Mouse (Mus musculus) megakaryocyte progenitor cell, adult 5-6 weeks (primary cell): ENCODE data around the gene Psmd3. TPM values are rescaled to one million over a fixed set of nuclear protein-coding genes. Genes with fewer than 3 reads are reported as not detected.
"Not testable (repeated sequence)": the region's sequence is repeated elsewhere in the genome, so short reads cannot be mapped to it uniquely, and the experiment has no call there.

ENCODE experiments used
- ATAC-seq: replicated peaks from 2 replicates; pipeline ENCODE4 v1.8.0; 2016; ENCODE audit warnings: mild to moderate bottlenecking, moderate TSS enrichment, inconsistent platforms; ENCODE audit not compliant: poor library complexity
- total RNA-seq, 2 experiments: library from RNA; stranded (forward) in 1 of 2; stranded (reverse) in 1 of 2; fragments of 157-497, 149-512 nt in 1 of 2; fragments of 200-1000 nt in 1 of 2; gene quantifications; 2 replicates each; pipeline versions ENCODE4 v1.2.3 to v1.2.4; 2015 to 2017

The Psmd3 gene
- total RNA-seq, 2 experiments from 2014 or later: 38.6 to 71.9 TPM

GRCm38 (mm10) chr11:98713703-98714102 lies 31.3 kb downstream of the Psmd3 start:
- ATAC-seq: no peak

GRCm38 (mm10) chr11:98715946-98716345 lies 33.6 kb downstream of the Psmd3 start:
- no peak for ATAC-seq

- peak; percentile 89 for ATAC-seq
These were observed 35.5 kb downstream of the Psmd3 start for GRCm38 (mm10) chr11:98717904-98718303.

- ATAC-seq: no peak
These were observed 38.4 kb downstream of the Psmd3 start for GRCm38 (mm10) chr11:98720756-98721155.

- no peak for ATAC-seq
These were observed 39.3 kb downstream of the Psmd3 start for GRCm38 (mm10) chr11:98721458-98722226.

GRCm38 (mm10) chr11:98723098-98723497 lies 40.7 kb downstream of the Psmd3 start:
- ATAC-seq: no peak

- no peak for ATAC-seq
These were observed 43.7 kb downstream of the Psmd3 start for GRCm38 (mm10) chr11:98725926-98726506.

GRCm38 (mm10) chr11:98729119-98729588 lies 46.8 kb downstream of the Psmd3 start, which contains the start of gene Med24:
TSS of gene Med24 (minus strand) at chr11:98729435.
- ATAC-seq: peak; percentile 100

GRCm38 (mm10) chr11:98730727-98731126 lies 48.4 kb downstream of the Psmd3 start:
- no peak for ATAC-seq

GRCm38 (mm10) chr11:98731134-98731533 lies 48.8 kb downstream of the Psmd3 start:
- ATAC-seq: no peak

GRCm38 (mm10) chr11:98734020-98734419 lies 51.7 kb downstream of the Psmd3 start:
- no peak for ATAC-seq

- no peak for ATAC-seq
These were observed 52.8 kb downstream of the Psmd3 start for GRCm38 (mm10) chr11:98735111-98735510.

- ATAC-seq: no peak
These were observed 53.8 kb downstream of the Psmd3 start for GRCm38 (mm10) chr11:98736176-98736575.

GRCm38 (mm10) chr11:98737220-98737619 lies 54.9 kb downstream of the Psmd3 start:
- ATAC-seq: not testable (repeated sequence)

GRCm38 (mm10) chr11:98738428-98738911 lies 56.1 kb downstream of the Psmd3 start:
- ATAC-seq: no peak

GRCm38 (mm10) chr11:98738925-98739324 lies 56.6 kb downstream of the Psmd3 start:
- ATAC-seq: 0 out of 2 replicates have a peak, but pooled peaks have one; percentile 8

GRCm38 (mm10) chr11:98740026-98740392 lies 57.7 kb downstream of the Psmd3 start:
- ATAC-seq: no peak

- peak; percentile 71 for ATAC-seq
These were observed 58.2 kb downstream of the Psmd3 start, which contains the start of gene Thra for GRCm38 (mm10) chr11:98740393-98741050. TSS of gene Thra (plus strand) at chr11:98740638.

- peak; percentile 2; the same call in 1 of the 2 replicates for ATAC-seq
These were observed 58.8 kb downstream of the Psmd3 start for GRCm38 (mm10) chr11:98741051-98741620.

GRCm38 (mm10) chr11:98741622-98742396 lies 59.5 kb downstream of the Psmd3 start:
- peak; percentile 47 for ATAC-seq
